In genomic region chr5:147636676-147637075, GRCm38 (mm10) we compare ENCODE assay signal across 22 mouse cellular contexts.
DNase-seq lines count a peak whose midpoint lies in the region; ATAC-seq and TF ChIP-seq lines count a peak whose summit lies in the region.
"Had no signal": no experiment of that assay in that cellular context is flagged by ENCODE, and none has a peak within 500 bp of the region (broad histone marks: within the 10 kb centered on the region; RNA-seq: fewer than 3 reads in every experiment).

No protein-coding gene starts in this region.

- peaks cover 8% of the 10 kb centered on the region for H3K4me1 ChIP-seq in heart, adult 2 months (ENCODE audit: control insufficient read depth, insufficient read depth, low read length)
- H3K4me1 ChIP-seq in midbrain, embryonic 11.5 days (ENCODE audit: control insufficient read depth, insufficient read depth, low read length): peaks cover 4% of the 10 kb centered on the region; the same call in 1 of the 2 replicates
- H3K4me1 ChIP-seq in midbrain, embryonic 13.5 days (replicated peaks): peaks cover 5% of the 10 kb centered on the region; the same call in 1 of the 2 replicates

- no peak overlapping the region for H3K4me2 ChIP-seq in midbrain, embryonic 11.5 days
- H3K4me2 ChIP-seq in midbrain, embryonic 13.5 days (replicated peaks): no peak overlapping the region

- no peaks in the 10 kb centered on the region for H3K79me2 ChIP-seq in heart, adult 2 months (replicated peaks; ENCODE audit: control insufficient read depth, insufficient read depth, low read length)

- TF ChIP-seq POLR2A in heart, adult 2 months (IDR thresholded peaks at IDR 0.05; ENCODE audit: insufficient read depth, low read depth, low read length): no peak

- TF ChIP-seq EP300 in heart, adult 2 months (IDR thresholded peaks at IDR 0.05; ENCODE audit: insufficient read depth, low read depth, low read length): no peak

- H3K36me3 ChIP-seq in heart, adult 2 months (ENCODE audit: control insufficient read depth, insufficient read depth, low read length): peaks cover 38% of the 10 kb centered on the region
- no peaks in the 10 kb centered on the region for H3K36me3 ChIP-seq in midbrain, embryonic 11.5 days (ENCODE audit: control insufficient read depth, insufficient read depth, low read length)
- no peaks in the 10 kb centered on the region for H3K36me3 ChIP-seq in midbrain, embryonic 13.5 days
- H3K36me3 ChIP-seq: G1E had no signal

- H3K9me3 ChIP-seq in midbrain, embryonic 11.5 days (ENCODE audit: control insufficient read depth, low read length): no peaks in the 10 kb centered on the region
- no peaks in the 10 kb centered on the region for H3K9me3 ChIP-seq in midbrain, embryonic 13.5 days
- H3K9me3 ChIP-seq: G1E had no signal

- H3K4me3 ChIP-seq in heart, adult 2 months: no peak overlapping the region
- H3K4me3 ChIP-seq in midbrain, embryonic 11.5 days (ENCODE audit: low read depth, low read length): no peak overlapping the region
- no peak overlapping the region for H3K4me3 ChIP-seq in midbrain, embryonic 13.5 days (replicated peaks)

- no peak overlapping the region for H3K9ac ChIP-seq in heart, adult 2 months (ENCODE audit: low read depth, low read length)
- H3K9ac ChIP-seq in midbrain, embryonic 11.5 days (ENCODE audit: low read length): no peak overlapping the region
- H3K9ac ChIP-seq in midbrain, embryonic 13.5 days (replicated peaks): no peak overlapping the region

- no peak for TF ChIP-seq CTCF in heart, adult 2 months (IDR thresholded peaks at IDR 0.05)

- H3K27me3 ChIP-seq in heart, adult 2 months (ENCODE audit: control insufficient read depth, insufficient read depth, low read length): no peaks in the 10 kb centered on the region
- no peaks in the 10 kb centered on the region for H3K27me3 ChIP-seq in midbrain, embryonic 11.5 days (ENCODE audit: control insufficient read depth, insufficient read depth, low read length)
- no peaks in the 10 kb centered on the region for H3K27me3 ChIP-seq in midbrain, embryonic 13.5 days
- H3K27me3 ChIP-seq: CH12.LX, Patski had no signal

- ATAC-seq in midbrain, embryonic 11.5 days (ENCODE audit: low FRiP score): no peak
- ATAC-seq in midbrain, embryonic 13.5 days: no peak
- ATAC-seq: activated CD4-positive, CD25-positive, alpha-beta regulatory T cell, adult 4 months; CD4-positive, CD25-positive, alpha-beta regulatory T cell, adult 4 months; Patski had no signal

- peak overlapping the region; percentile 7; the same call in 1 of the 2 replicates for H3K27ac ChIP-seq in heart, adult 2 months
- H3K27ac ChIP-seq in midbrain, embryonic 11.5 days (ENCODE audit: low read depth, low read length): no peak overlapping the region
- no peak overlapping the region for H3K27ac ChIP-seq in midbrain, embryonic 13.5 days

- intact Hi-C loops in heart, adult 2 months (cut with DNase I): loop anchor here (5.0 kb wide), 1 partner anchor 36 kb away; no protein-coding TSS in a partner anchor

- WGBS in heart, adult 2 months: 90% methylated on average over 3 of the region's 3 CpGs
- 83% methylated on average over 3 of the region's 3 CpGs for WGBS in midbrain, embryonic 11.5 days
- WGBS in midbrain, embryonic 13.5 days: 84% methylated on average over 3 of the region's 3 CpGs

- DNase-seq in heart, adult 2 months: no peak
- DNase-seq in heart, adult 11 months: no peak
- DNase-seq in midbrain, embryonic 11.5 days (ENCODE audit: low spot score, missing footprints): peak; percentile 54
- peak; percentile 77 for DNase-seq in retina, embryonic 14.5 days (ENCODE audit: low spot score)
- DNase-seq in retina, postnatal 1 day: peak; percentile 72
- DNase-seq in layer of hippocampus, postnatal 14 days (ENCODE audit: low spot score in 2 of 2): no peak
- DNase-seq in cerebellum, adult 9-11 months: no peak
- DNase-seq: adrenal gland, adult 2 months; adrenal gland, adult 8-10 months; adrenal gland, postnatal 10 days; adrenal gland, postnatal 14 days; adrenal gland, postnatal 25 days; adrenal gland, postnatal 36 days; B cell, adult 2 months; cerebellum, adult 11 months; cerebellum, adult 11-12 months had no signal

Comparison
In these comparisons a context has a peak if more than half of its experiments do, and no peak if none do; other contexts are left out.
1. DNase-seq: peak in midbrain, embryonic 11.5 days (single experiment), retina, embryonic 14.5 days (single experiment) and retina, postnatal 1 day (single experiment); none in heart, adult 2 months (0 of 2), heart, adult 11 months (single experiment), layer of hippocampus, postnatal 14 days (0 of 2) and cerebellum, adult 9-11 months (single experiment).